Mouse (Mus musculus) midbrain, embryonic 16.5 days (tissue): ENCODE results near the gene Dgke. TPM values are rescaled to one million over a fixed set of nuclear protein-coding genes. Genes with fewer than 3 reads are reported as not detected.

ENCODE experiments used
- ATAC-seq: fragments of 200-750 bp; cut with Nextera tagmentation; 2 replicates; pipeline ENCODE4 v1.8.0; 2017; ENCODE audit warnings: moderate TSS enrichment
- H3K27ac ChIP-seq: fragments of 300-500 bp; sonication (generic); 2 replicates; pipeline ENCODE4 v1.5.1; 2014; ENCODE audit warnings: mild to moderate bottlenecking, low read length, mixed read lengths
- H3K27me3 ChIP-seq: fragments of 300-500 bp; sonication (generic); 2 replicates; pipeline ENCODE4 v1.6.1; 2014; ENCODE audit warnings: low read depth, low read length, mixed read lengths; ENCODE audit not compliant: control insufficient read depth, insufficient read depth
- H3K36me3 ChIP-seq: fragments of 300-500 bp; sonication (generic); 2 replicates; pipeline ENCODE4 v1.6.1; 2014; ENCODE audit warnings: mild to moderate bottlenecking, low read length, moderate library complexity, mixed read lengths; ENCODE audit not compliant: control insufficient read depth, insufficient read depth
- H3K4me1 ChIP-seq: fragments of 300-500 bp; sonication (generic); 2 replicates; pipeline ENCODE4 v1.6.1; 2014; ENCODE audit warnings: mild to moderate bottlenecking, low read length, mixed read lengths; ENCODE audit not compliant: control insufficient read depth, insufficient read depth
- H3K4me2 ChIP-seq: fragments of 300-500 bp; sonication (generic); 2 replicates; pipeline ENCODE4 v1.6.1; 2014; ENCODE audit warnings: mild to moderate bottlenecking, low read length, mixed read lengths
- H3K4me3 ChIP-seq: fragments of 300-500 bp; sonication (generic); 2 replicates; pipeline ENCODE4 v1.5.1; 2014; ENCODE audit warnings: low read depth, mild to moderate bottlenecking, low read length, moderate library complexity, mixed read lengths
- H3K9ac ChIP-seq: fragments of 300-500 bp; sonication (generic); 2 replicates; pipeline ENCODE4 v1.6.1; 2014; ENCODE audit warnings: low read depth, low read length, mixed read lengths
- H3K9me3 ChIP-seq: fragments of 300-500 bp; sonication (generic); replicated peaks from 2 replicates; pipeline ENCODE4 v1.6.1; 2014; ENCODE audit warnings: mild to moderate bottlenecking, low read length, mixed read lengths; ENCODE audit not compliant: control insufficient read depth, poor library complexity, severe bottlenecking
- WGBS: fragments of 180-500 bp; shearing (Covaris S2); extraction: QIAGEN DNeasy Blood & Tissue Kit; methylation state at CpG from one replicate; pipeline ENCODE4 v1.1.7; 2014; 5-methylcytosine and 5-hydroxymethylcytosine counted together
- polyA plus RNA-seq: library from polyadenylated mRNA; unstranded; fragments of >200 nt; fragmentation: Nextera tagmentation; extraction: Ambion mirVana; gene quantifications from 2 replicates; pipeline ENCODE4 v1.2.1, GENCODE M21; 2015

The Dgke gene
- polyA plus RNA-seq, 1 experiment from 2014 or later, result 18.2 TPM

- H3K9me3 ChIP-seq, result no peaks in the 10 kb centered on the region
- no peak overlapping the region for H3K4me3 ChIP-seq
- H3K36me3 ChIP-seq, result no peaks in the 10 kb centered on the region
- H3K4me1 ChIP-seq, result no peaks in the 10 kb centered on the region
- no peaks in the 10 kb centered on the region for H3K27me3 ChIP-seq
- H3K9ac ChIP-seq, result no peak overlapping the region
- H3K27ac ChIP-seq, result no peak overlapping the region
- ATAC-seq, result no peak
- WGBS, result 90% methylated on average over 16 of the region's 16 CpGs
- H3K4me2 ChIP-seq, result no peak overlapping the region
These were observed 12.5 kb upstream of the Dgke start for GRCm38 (mm10) chr11:89078996-89079680.

GRCm38 (mm10) chr11:89078305-89078704 is 11.7 kb upstream of the Dgke start:
- no peak for ATAC-seq
- Histone ChIP-seq H3K36me3 (no peaks in the 10 kb centered on the region), H3K27me3 (no peaks in the 10 kb centered on the region), H3K4me1 (no peaks in the 10 kb centered on the region), H3K9me3 (no peaks in the 10 kb centered on the region), H3K4me3 (no peak overlapping the region), H3K27ac (no peak overlapping the region), H3K9ac (no peak overlapping the region), H3K4me2 (no peak overlapping the region)
- WGBS, result 94% methylated on average over 3 of the region's 3 CpGs

GRCm38 (mm10) chr11:89077601-89078000 is 11.0 kb upstream of the Dgke start:
- Histone ChIP-seq H3K4me2 (no peak overlapping the region), H3K27me3 (no peaks in the 10 kb centered on the region), H3K27ac (no peak overlapping the region), H3K9me3 (no peaks in the 10 kb centered on the region), H3K36me3 (no peaks in the 10 kb centered on the region), H3K9ac (no peak overlapping the region), H3K4me1 (no peaks in the 10 kb centered on the region), H3K4me3 (no peak overlapping the region)
- 90% methylated on average over 8 of the region's 8 CpGs for WGBS
- no peak for ATAC-seq

GRCm38 (mm10) chr11:89076370-89076821 is 9.7 kb upstream of the Dgke start:
- H3K4me2 ChIP-seq, result no peak overlapping the region
- 87% methylated on average over 4 of the region's 4 CpGs for WGBS

GRCm38 (mm10) chr11:89074783-89075413 is 8.2 kb upstream of the Dgke start:
- H3K27me3 ChIP-seq, result no peaks in the 10 kb centered on the region
- no peaks in the 10 kb centered on the region for H3K36me3 ChIP-seq
- WGBS, result 48% methylated on average over 19 of the region's 19 CpGs
- no peaks in the 10 kb centered on the region for H3K9me3 ChIP-seq
- no peak overlapping the region for H3K4me2 ChIP-seq
- H3K4me1 ChIP-seq, result no peaks in the 10 kb centered on the region
- no peak overlapping the region for H3K4me3 ChIP-seq
- ATAC-seq, result no peak
- H3K27ac ChIP-seq, result no peak overlapping the region
- no peak overlapping the region for H3K9ac ChIP-seq

More at GRCm38 (mm10) chr11:89076370-89076821, 9.7 kb upstream of the Dgke start:
- H3K9me3 ChIP-seq, result no peaks in the 10 kb centered on the region
- H3K27ac ChIP-seq, result no peak overlapping the region
- ATAC-seq, result no peak
- H3K27me3 ChIP-seq, result no peaks in the 10 kb centered on the region
- no peak overlapping the region for H3K9ac ChIP-seq
- H3K4me1 ChIP-seq, result no peaks in the 10 kb centered on the region
- H3K36me3 ChIP-seq, result no peaks in the 10 kb centered on the region
- H3K4me3 ChIP-seq, result no peak overlapping the region

- Histone ChIP-seq H3K4me2 (no peak within 1 kb of the TSS), H3K27ac (no peak within 1 kb of the TSS), H3K4me3 (no peak within 1 kb of the TSS), H3K4me1 (no peaks in the 10 kb centered on the region), H3K36me3 (no peaks in the 10 kb centered on the region), H3K9me3 (no peaks in the 10 kb centered on the region), H3K27me3 (no peaks in the 10 kb centered on the region), H3K9ac (no peak within 1 kb of the TSS)
- ATAC-seq, result no peak
- WGBS, result 91% methylated on average over 8 of the region's 8 CpGs
These were observed 6.9 kb upstream of the Dgke start, which contains the start of gene Gm525 for GRCm38 (mm10) chr11:89073541-89073940. Gene Gm525, plus strand, starts transcription at chr11:89073841.

GRCm38 (mm10) chr11:89071522-89071921 is 4.9 kb upstream of the Dgke start:
- WGBS, result 64% methylated on average over 5 of the region's 5 CpGs
- no peak overlapping the region for H3K9ac ChIP-seq
- H3K36me3 ChIP-seq, result no peaks in the 10 kb centered on the region
- H3K27me3 ChIP-seq, result no peaks in the 10 kb centered on the region
- H3K9me3 ChIP-seq, result no peaks in the 10 kb centered on the region
- no peak overlapping the region for H3K27ac ChIP-seq
- no peak overlapping the region for H3K4me2 ChIP-seq
- no peak overlapping the region for H3K4me3 ChIP-seq
- ATAC-seq, result no peak
- H3K4me1 ChIP-seq, result no peaks in the 10 kb centered on the region

- WGBS, result 25% methylated on average over 6 of the region's 6 CpGs
- Histone ChIP-seq H3K36me3 (no peaks in the 10 kb centered on the region), H3K4me3 (no peak overlapping the region), H3K9ac (no peak overlapping the region), H3K27me3 (no peaks in the 10 kb centered on the region), H3K27ac (no peak overlapping the region), H3K4me2 (no peak overlapping the region), H3K9me3 (no peaks in the 10 kb centered on the region), H3K4me1 (no peaks in the 10 kb centered on the region)
- ATAC-seq, result no peak
These were observed 2.7 kb upstream of the Dgke start for GRCm38 (mm10) chr11:89069303-89069702.

GRCm38 (mm10) chr11:89068649-89069048 is 2.0 kb upstream of the Dgke start:
- no peak overlapping the region for H3K4me2 ChIP-seq
- H3K27ac ChIP-seq, result no peak overlapping the region
- no peak overlapping the region for H3K4me3 ChIP-seq
- no peak for ATAC-seq
- no peak overlapping the region for H3K9ac ChIP-seq
- no peaks in the 10 kb centered on the region for H3K27me3 ChIP-seq
- H3K36me3 ChIP-seq, result no peaks in the 10 kb centered on the region
- H3K9me3 ChIP-seq, result no peaks in the 10 kb centered on the region
- WGBS, result 92% methylated on average over 14 of the region's 14 CpGs
- no peaks in the 10 kb centered on the region for H3K4me1 ChIP-seq
